Mouse (Mus musculus): ENCODE measurements around the gene Pet100. TPM values are rescaled to one million over a fixed set of nuclear protein-coding genes. Genes with fewer than 3 reads are reported as not detected.
A peak's percentile ranks its signal among the peaks of the same experiment; 100 is the strongest.
"Not testable (repeated sequence)": the region's sequence is repeated elsewhere in the genome, so short reads cannot be mapped to it uniquely, and the experiment has no call there.

The Pet100 gene
- polyA plus RNA-seq (2012; rRNA removed): 65.3 and 65.4 TPM in 2 replicates

- H3K27ac ChIP-seq (ENCODE audit: insufficient read depth, low read length): peak within 1 kb of the TSS; percentile 43; the same call in 1 of the 2 replicates
- under 1% methylated on average over 37 of the region's 37 CpGs for WGBS
- peak; percentile 99 to 100 for DNase-seq
These were observed at the start of gene Pet100, which contains the start of gene Xab2 for GRCm38 (mm10) chr8:3621199-3621970. Gene Pet100 (plus strand): TSS chr8:3621548. Gene Xab2 (minus strand): TSS chr8:3621316.

GRCm38 (mm10) chr8:3574546-3574945 lies 46.8 kb upstream of the Pet100 start:
- 93% methylated on average over 3 of the region's 3 CpGs for WGBS
- Histone ChIP-seq H3K27ac (ENCODE audit: insufficient read depth, low read length) (no peak overlapping the region), H3K4me1 (ENCODE audit: control insufficient read depth, insufficient read depth, low read length) (no peaks in the 10 kb centered on the region), H3K27me3 (ENCODE audit: control insufficient read depth, insufficient read depth, low read length) (no peaks in the 10 kb centered on the region), H3K4me3 (replicated peaks; ENCODE audit: insufficient read depth, low read depth, low read length) (no peak overlapping the region)
- DNase-seq: no peak
- TF ChIP-seq POLR2A (IDR thresholded peaks at IDR 0.05; ENCODE audit: borderline replicate concordance, insufficient read depth, low read length) (no peak), CTCF (IDR thresholded peaks at IDR 0.05; ENCODE audit: borderline replicate concordance, insufficient read depth, low read depth, low read length) (no peak)

More at GRCm38 (mm10) chr8:3621199-3621970, at the start of gene Pet100, which contains the start of gene Xab2:
- TF ChIP-seq POLR2A (IDR thresholded peaks at IDR 0.05; ENCODE audit: borderline replicate concordance, insufficient read depth, low read length) (peak; percentile 83), CTCF (IDR thresholded peaks at IDR 0.05; ENCODE audit: borderline replicate concordance, insufficient read depth, low read depth, low read length) (no peak)
- H3K4me3 ChIP-seq (replicated peaks; ENCODE audit: insufficient read depth, low read depth, low read length): peak within 1 kb of the TSS; percentile 97
- peaks cover 3% of the 10 kb centered on the region; the same call in 1 of the 2 replicates for H3K4me1 ChIP-seq (ENCODE audit: control insufficient read depth, insufficient read depth, low read length)
- H3K27me3 ChIP-seq (ENCODE audit: control insufficient read depth, insufficient read depth, low read length): no peaks in the 10 kb centered on the region

GRCm38 (mm10) chr8:3576211-3576960 lies 45.0 kb upstream of the Pet100 start:
- Histone ChIP-seq H3K4me3 (replicated peaks; ENCODE audit: insufficient read depth, low read depth, low read length) (no peak overlapping the region), H3K27ac (ENCODE audit: insufficient read depth, low read length) (no peak overlapping the region), H3K4me1 (ENCODE audit: control insufficient read depth, insufficient read depth, low read length) (no peaks in the 10 kb centered on the region), H3K27me3 (ENCODE audit: control insufficient read depth, insufficient read depth, low read length) (no peaks in the 10 kb centered on the region)
- WGBS: 63% methylated on average over 15 of the region's 15 CpGs
- TF ChIP-seq POLR2A (IDR thresholded peaks at IDR 0.05; ENCODE audit: borderline replicate concordance, insufficient read depth, low read length): no peak
- TF ChIP-seq CTCF (IDR thresholded peaks at IDR 0.05; ENCODE audit: borderline replicate concordance, insufficient read depth, low read depth, low read length): no peak
- no peak for DNase-seq

GRCm38 (mm10) chr8:3579390-3580364 lies 41.7 kb upstream of the Pet100 start:
- H3K4me1 ChIP-seq (ENCODE audit: control insufficient read depth, insufficient read depth, low read length): no peaks in the 10 kb centered on the region
- 81% methylated on average over 9 of the region's 9 CpGs for WGBS
- H3K27ac ChIP-seq (ENCODE audit: insufficient read depth, low read length): no peak overlapping the region
- H3K27me3 ChIP-seq (ENCODE audit: control insufficient read depth, insufficient read depth, low read length): no peaks in the 10 kb centered on the region
- H3K4me3 ChIP-seq (replicated peaks; ENCODE audit: insufficient read depth, low read depth, low read length): no peak overlapping the region
- DNase-seq: no peak
- TF ChIP-seq POLR2A (IDR thresholded peaks at IDR 0.05; ENCODE audit: borderline replicate concordance, insufficient read depth, low read length) (no peak), CTCF (IDR thresholded peaks at IDR 0.05; ENCODE audit: borderline replicate concordance, insufficient read depth, low read depth, low read length) (no peak)

GRCm38 (mm10) chr8:3581961-3582360 lies 39.4 kb upstream of the Pet100 start:
- not testable (repeated sequence) for H3K27ac ChIP-seq (ENCODE audit: insufficient read depth, low read length); H3K4me1 ChIP-seq (ENCODE audit: control insufficient read depth, insufficient read depth, low read length); DNase-seq; H3K4me3 ChIP-seq (replicated peaks; ENCODE audit: insufficient read depth, low read depth, low read length); H3K27me3 ChIP-seq (ENCODE audit: control insufficient read depth, insufficient read depth, low read length)
- 91% methylated on average over 3 of the region's 3 CpGs for WGBS

- no peak overlapping the region for H3K4me3 ChIP-seq (replicated peaks; ENCODE audit: insufficient read depth, low read depth, low read length)
- 97% methylated on average over 2 of the region's 2 CpGs for WGBS
- no peaks in the 10 kb centered on the region for H3K4me1 ChIP-seq (ENCODE audit: control insufficient read depth, insufficient read depth, low read length)
- TF ChIP-seq POLR2A (IDR thresholded peaks at IDR 0.05; ENCODE audit: borderline replicate concordance, insufficient read depth, low read length): no peak
- no peak for TF ChIP-seq CTCF (IDR thresholded peaks at IDR 0.05; ENCODE audit: borderline replicate concordance, insufficient read depth, low read depth, low read length)
- no peak overlapping the region for H3K27ac ChIP-seq (ENCODE audit: insufficient read depth, low read length)
- no peaks in the 10 kb centered on the region for H3K27me3 ChIP-seq (ENCODE audit: control insufficient read depth, insufficient read depth, low read length)
- DNase-seq: no peak
These were observed 34.9 kb upstream of the Pet100 start for GRCm38 (mm10) chr8:3586452-3586851.

GRCm38 (mm10) chr8:3586993-3587390 lies 34.4 kb upstream of the Pet100 start, which contains the start of gene Camsap3:
Gene Camsap3 (plus strand): TSS chr8:3587293.
- H3K4me1 ChIP-seq (ENCODE audit: control insufficient read depth, insufficient read depth, low read length): no peaks in the 10 kb centered on the region
- TF ChIP-seq POLR2A (IDR thresholded peaks at IDR 0.05; ENCODE audit: borderline replicate concordance, insufficient read depth, low read length) (no peak), CTCF (IDR thresholded peaks at IDR 0.05; ENCODE audit: borderline replicate concordance, insufficient read depth, low read depth, low read length) (no peak)
- peak within 1 kb of the TSS; percentile 94 for H3K4me3 ChIP-seq (replicated peaks; ENCODE audit: insufficient read depth, low read depth, low read length)
- DNase-seq: no peak
- 0% methylated on average over 7 of the region's 7 CpGs for WGBS
- H3K27ac ChIP-seq (ENCODE audit: insufficient read depth, low read length): peak within 1 kb of the TSS; percentile 6; the same call in 1 of the 2 replicates
- H3K27me3 ChIP-seq (ENCODE audit: control insufficient read depth, insufficient read depth, low read length): no peaks in the 10 kb centered on the region
